Mouse (Mus musculus) T-helper 17 cell (primary cell): ENCODE data around the gene Tceal7.
"Not testable (repeated sequence)": the region's sequence is repeated elsewhere in the genome, so short reads cannot be mapped to it uniquely, and the experiment has no call there.

Experiments used
- in situ Hi-C, 2 experiments: fragments of 300-600 bp; cut with MboI, MseI; formaldehyde crosslinking; loops; 1 replicate in 1 of 2; 2 replicates in 1 of 2; pipeline ENCODE4 v1.15.1; 2025; ENCODE audit warnings: high pct_unique_total_duplicates in 2 of 2

Gene Tceal7

GRCm38 (mm10) chrX:136245521-136246071 lies 31.0 kb downstream of the Tceal7 start:
- in situ Hi-C loops, result no loop called here

- in situ Hi-C loops, result no loop called here
Observed at GRCm38 (mm10) chrX:136248811-136249210, 34.2 kb downstream of the Tceal7 start.

DNA sequence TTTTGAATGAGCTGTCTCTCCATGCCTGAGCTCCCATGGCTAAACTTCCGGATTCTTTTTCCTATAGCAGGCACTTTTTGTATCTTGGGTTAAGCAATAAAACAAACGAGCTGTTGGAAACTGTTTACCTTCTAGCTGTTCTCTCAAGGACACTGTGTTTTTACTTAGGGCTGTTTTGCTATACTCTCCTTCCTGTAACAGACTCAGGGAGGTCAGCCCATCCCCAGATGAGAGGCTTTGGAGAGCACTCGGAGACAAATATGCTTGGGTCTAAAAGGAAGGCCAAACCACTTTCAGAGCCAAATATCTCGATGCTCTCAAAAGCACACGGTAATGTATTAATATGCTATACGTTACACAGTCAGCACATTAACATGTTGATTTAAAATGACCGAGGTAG lies 35.1 kb downstream of the Tceal7 start:
- in situ Hi-C loops, result no loop called here

- in situ Hi-C loops, result no loop called here
Observed at GRCm38 (mm10) chrX:136252023-136252729, 37.6 kb downstream of the Tceal7 start.

- in situ Hi-C loops, result no loop called here
Observed at GRCm38 (mm10) chrX:136267720-136268119, 53.1 kb downstream of the Tceal7 start.

GRCm38 (mm10) chrX:136268173-136268572 lies 53.6 kb downstream of the Tceal7 start:
- in situ Hi-C loops, result no loop called here

- in situ Hi-C loops, result not testable (repeated sequence)
Observed at GRCm38 (mm10) chrX:136269743-136270392, 55.3 kb downstream of the Tceal7 start, which contains the start of gene Bex3. Gene Bex3, plus strand, starts transcription at chrX:136270253.

GRCm38 (mm10) chrX:136270393-136271111 lies 56.0 kb downstream of the Tceal7 start:
- in situ Hi-C loops, result not testable (repeated sequence)

- in situ Hi-C loops, result no loop called here
Observed at GRCm38 (mm10) chrX:136274542-136274941, 60.0 kb downstream of the Tceal7 start.

GRCm38 (mm10) chrX:136275386-136275785 lies 60.8 kb downstream of the Tceal7 start:
- in situ Hi-C loops, result no loop called here
